Mouse (Mus musculus) c-Kit-negative CD71-positive TER-119-positive erythroid progenitor cells, embryonic 14.5 days (primary cell): ENCODE measurements around the gene Hoxd3.

Experiments
- DNase-seq: peaks from one replicate; pipeline ENCODE4 v3.0.0-alpha.2; 2013; ENCODE audit warnings: low read depth, low spot score

Hoxd3 gene

GRCm38 (mm10) chr2:74692808-74693431 lies 18.8 kb upstream of the Hoxd3 start:
- no peak for DNase-seq

- DNase-seq, result no peak
These were observed 18.3 kb upstream of the Hoxd3 start for GRCm38 (mm10) chr2:74693432-74693827.

- DNase-seq, result no peak
These were observed 17.7 kb upstream of the Hoxd3 start for GRCm38 (mm10) chr2:74694066-74694465.

GRCm38 (mm10) chr2:74695383-74695782 lies 16.3 kb upstream of the Hoxd3 start:
- no peak for DNase-seq

GRCm38 (mm10) chr2:74695813-74696430 lies 15.8 kb upstream of the Hoxd3 start:
- no peak for DNase-seq

GRCm38 (mm10) chr2:74696442-74697335 lies 15.0 kb upstream of the Hoxd3 start:
- DNase-seq, result no peak

GRCm38 (mm10) chr2:74697567-74698121 lies 14.1 kb upstream of the Hoxd3 start, which contains the start of gene Hoxd9:
Gene Hoxd9 (plus strand): TSS chr2:74697727.
- DNase-seq, result no peak

GRCm38 (mm10) chr2:74698201-74699052 lies 13.3 kb upstream of the Hoxd3 start:
- no peak for DNase-seq

- DNase-seq, result no peak
These were observed 12.7 kb upstream of the Hoxd3 start for GRCm38 (mm10) chr2:74699053-74699430.

- DNase-seq, result no peak
These were observed 11.8 kb upstream of the Hoxd3 start for GRCm38 (mm10) chr2:74699664-74700545.

- DNase-seq, result no peak
These were observed 11.1 kb upstream of the Hoxd3 start for GRCm38 (mm10) chr2:74700546-74701112.

GRCm38 (mm10) chr2:74701949-74702819 lies 9.5 kb upstream of the Hoxd3 start:
- DNase-seq, result peak; percentile 17

- DNase-seq, result no peak
These were observed 8.9 kb upstream of the Hoxd3 start for GRCm38 (mm10) chr2:74702820-74703219.

- no peak for DNase-seq
These were observed 8.4 kb upstream of the Hoxd3 start for GRCm38 (mm10) chr2:74703317-74703716.

GRCm38 (mm10) chr2:74703720-74704392 lies 7.9 kb upstream of the Hoxd3 start:
- DNase-seq, result no peak

- no peak for DNase-seq
These were observed 7.2 kb upstream of the Hoxd3 start, which contains the start of gene Hoxd8 for GRCm38 (mm10) chr2:74704393-74704998. Gene Hoxd8 (plus strand): TSS chr2:74704615.

GRCm38 (mm10) chr2:74704999-74705466 lies 6.7 kb upstream of the Hoxd3 start:
- DNase-seq, result no peak
